Mouse (Mus musculus) urinary bladder, postnatal 10 days (tissue): ENCODE results near the gene 2700049A03Rik.

ENCODE experiments used
- DNase-seq: peaks from one replicate; pipeline ENCODE4 v3.0.0; 2022; ENCODE audit warnings: low spot score

2700049A03Rik gene

GRCm38 (mm10) chr12:71269367-71269766 lies 132.7 kb downstream of the 2700049A03Rik start:
- DNase-seq, result no peak

GRCm38 (mm10) chr12:71271131-71271530 lies 134.5 kb downstream of the 2700049A03Rik start:
- DNase-seq, result no peak

GRCm38 (mm10) chr12:71274519-71275237 lies 138.0 kb downstream of the 2700049A03Rik start:
- DNase-seq, result no peak

GRCm38 (mm10) chr12:71275906-71276595 lies 139.4 kb downstream of the 2700049A03Rik start:
- DNase-seq, result no peak

GRCm38 (mm10) chr12:71279521-71280262 lies 143.0 kb downstream of the 2700049A03Rik start:
- no peak for DNase-seq

- no peak for DNase-seq
Observed at GRCm38 (mm10) chr12:71281201-71281768, 144.6 kb downstream of the 2700049A03Rik start.

- no peak for DNase-seq
Observed at GRCm38 (mm10) chr12:71285399-71285798, 148.8 kb downstream of the 2700049A03Rik start.

- no peak for DNase-seq
Observed at GRCm38 (mm10) chr12:71290460-71290859, 153.8 kb downstream of the 2700049A03Rik start.
